Mouse (Mus musculus): ENCODE data around the gene Eng. TPM values are rescaled to one million over a fixed set of nuclear protein-coding genes. Genes with fewer than 3 reads are reported as not detected.

Gene Eng
- total and polyA plus RNA-seq, 3 experiments: 0.08 to 0.47 (median 0.13) TPM

DNA sequence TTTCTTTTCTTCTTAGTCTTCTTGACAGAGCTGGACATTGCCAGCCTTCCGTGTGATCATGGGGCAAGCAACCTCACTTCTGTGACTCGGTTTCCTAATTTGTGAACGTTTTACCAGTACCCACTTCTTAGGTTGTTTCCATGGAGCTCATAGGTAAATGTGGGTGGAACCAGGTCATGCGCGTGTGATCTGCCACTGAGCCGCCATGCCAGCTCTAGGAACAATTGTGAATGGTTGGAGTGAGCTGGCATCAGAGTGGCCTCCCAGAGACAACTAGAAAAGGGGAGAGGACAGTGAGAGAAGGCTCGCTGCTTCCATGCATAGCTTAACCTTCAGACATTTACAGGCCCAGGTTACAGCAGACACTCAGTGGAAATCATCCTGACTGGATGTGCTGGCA is 21.8 kb downstream of the Eng start:
- DNase-seq (ENCODE audit: extremely low read depth): no peak
- Histone ChIP-seq H3K9me3 (replicated peaks; ENCODE audit: low read length) (no peaks in the 10 kb centered on the region), H3K79me2 (replicated peaks; ENCODE audit: control insufficient read depth, extremely low read depth, insufficient read depth, poor library complexity, severe bottlenecking) (no peaks in the 10 kb centered on the region), H3K4me2 (ENCODE audit: insufficient read depth, low read depth, poor library complexity, severe bottlenecking) (no peak overlapping the region), H3K9ac (ENCODE audit: insufficient read depth, low read depth) (no peak overlapping the region), H3K36me3 (replicated peaks in 1 of 2; ENCODE audit: control insufficient read depth in 1 of 2, insufficient read depth in 1 of 2, low read length in 1 of 2) (no peaks in the 10 kb centered on the region), H3K27ac (ENCODE audit: insufficient read depth, low read depth) (no peak overlapping the region), H3K4me1 (ENCODE audit: control insufficient read depth in 1 of 2, insufficient read depth in 2 of 2) (peaks cover 23 to 31% of the 10 kb centered on the region in 2 experiments), H3K4me3 (replicated peaks in 1 of 3; ENCODE audit: low read depth in 2 of 3, low read length in 2 of 3, poor library complexity in 1 of 3) (no peak overlapping the region), H3K27me3 (replicated peaks) (no peaks in the 10 kb centered on the region)
- in situ Hi-C loops (cut with MboI; ENCODE audit: low pct_ligation_motif_present, low pct_unique_long_range_greater_than_20kb, low sequenced_read_pairs) (no loop called here), dilution Hi-C loops (cut with MboI; ENCODE audit: extremely low pct_ligation_motif_present, extremely low pct_unique_long_range_greater_than_20kb, low sequenced_read_pairs) (no loop called here)
- TF ChIP-seq MAFK (IDR thresholded peaks at IDR 0.05; ENCODE audit: insufficient replicate concordance, low read length): no peak
- no peak for TF ChIP-seq CHD2 (IDR thresholded peaks at IDR 0.05; ENCODE audit: low read length)
- TF ChIP-seq JUN (IDR thresholded peaks at IDR 0.05; ENCODE audit: insufficient read depth, low read depth, low read length): no peak
- TF ChIP-seq GABPA (IDR thresholded peaks at IDR 0.05; ENCODE audit: insufficient replicate concordance, low read depth, low read length): no peak
- no peak for TF ChIP-seq MXI1 (IDR thresholded peaks at IDR 0.05; ENCODE audit: low read depth, low read length)
- no peak for TF ChIP-seq RAD21 (IDR thresholded peaks at IDR 0.05; ENCODE audit: low read depth, low read length)
- no peak for TF ChIP-seq UBTF (IDR thresholded peaks at IDR 0.05; ENCODE audit: low read depth, low read length)
- TF ChIP-seq EP300 (IDR thresholded peaks at IDR 0.05; ENCODE audit: low read length): no peak

DNA sequence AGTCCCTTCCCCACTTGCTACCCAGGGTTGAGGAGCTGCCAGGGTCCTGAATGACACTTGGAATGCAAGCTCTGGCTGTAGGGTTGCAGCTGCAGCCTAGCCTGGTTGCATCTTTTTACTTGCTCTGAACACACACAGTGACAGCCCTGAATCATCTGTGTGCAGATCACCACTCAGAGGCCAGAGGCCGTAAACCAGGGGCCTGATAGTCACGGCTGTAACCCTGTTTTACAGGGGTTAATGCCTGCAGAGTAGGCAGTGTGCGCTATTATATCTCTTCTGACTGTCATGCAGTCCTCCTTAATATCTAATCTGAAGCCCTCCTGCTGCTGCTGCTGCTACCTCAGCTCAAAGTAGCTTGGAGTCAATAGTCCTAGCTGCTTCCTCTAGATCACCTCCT is 23.5 kb downstream of the Eng start:
- no peak overlapping the region for H3K4me3 ChIP-seq (replicated peaks in 1 of 3; ENCODE audit: low read depth in 2 of 3, low read length in 2 of 3, poor library complexity in 1 of 3)
- peaks cover 24 to 33% of the 10 kb centered on the region in 2 experiments for H3K4me1 ChIP-seq (ENCODE audit: control insufficient read depth in 1 of 2, insufficient read depth in 2 of 2)
- dilution Hi-C loops (cut with MboI; ENCODE audit: extremely low pct_ligation_motif_present, extremely low pct_unique_long_range_greater_than_20kb, low sequenced_read_pairs): no loop called here
- H3K79me2 ChIP-seq (replicated peaks; ENCODE audit: control insufficient read depth, extremely low read depth, insufficient read depth, poor library complexity, severe bottlenecking): no peaks in the 10 kb centered on the region
- no peaks in the 10 kb centered on the region for H3K27me3 ChIP-seq (replicated peaks)
- no peak overlapping the region for H3K4me2 ChIP-seq (ENCODE audit: insufficient read depth, low read depth, poor library complexity, severe bottlenecking)
- no peaks in the 10 kb centered on the region for H3K9me3 ChIP-seq (replicated peaks; ENCODE audit: low read length)
- in situ Hi-C loops (cut with MboI; ENCODE audit: low pct_ligation_motif_present, low pct_unique_long_range_greater_than_20kb, low sequenced_read_pairs): loop anchor here (5.0 kb wide), 1 partner anchor 38 kb away; no protein-coding TSS in a partner anchor
- DNase-seq (ENCODE audit: extremely low read depth): no peak
- TF ChIP-seq CHD1 (IDR thresholded peaks at IDR 0.05; ENCODE audit: low read depth, low read length) (no peak), NRF1 (IDR thresholded peaks at IDR 0.05; ENCODE audit: low read depth, low read length) (no peak), MXI1 (IDR thresholded peaks at IDR 0.05; ENCODE audit: low read depth, low read length) (no peak), HCFC1 (IDR thresholded peaks at IDR 0.05; ENCODE audit: low read depth, low read length) (no peak), ZC3H11A (IDR thresholded peaks at IDR 0.05; ENCODE audit: low read depth, low read length) (no peak), ZMIZ1 (IDR thresholded peaks at IDR 0.05; ENCODE audit: low read depth, low read length) (no peak), EP300 (IDR thresholded peaks at IDR 0.05; ENCODE audit: low read length) (no peak), MEF2A (IDR thresholded peaks at IDR 0.05; ENCODE audit: borderline replicate concordance, low read depth, low read length) (no peak), TCF12 (IDR thresholded peaks at IDR 0.05; ENCODE audit: low read depth, low read length) (no peak), ELF1 (IDR thresholded peaks at IDR 0.05; ENCODE audit: low read depth, low read length) (no peak), JUN (IDR thresholded peaks at IDR 0.05; ENCODE audit: insufficient read depth, low read depth, low read length) (no peak)
- no peak overlapping the region for H3K9ac ChIP-seq (ENCODE audit: insufficient read depth, low read depth)
- H3K36me3 ChIP-seq (replicated peaks in 1 of 2; ENCODE audit: control insufficient read depth in 1 of 2, insufficient read depth in 1 of 2, low read length in 1 of 2): no peaks in the 10 kb centered on the region
- no peak overlapping the region for H3K27ac ChIP-seq (ENCODE audit: insufficient read depth, low read depth)
